Mouse (Mus musculus) CD4-positive helper T cell, adult 2 months (primary cell): Measurements from ENCODE around the gene Lpar2.

Source experiments
- DNase-seq: peaks from one replicate; pipeline ENCODE4 v3.0.0-alpha.2; 2012; ENCODE audit warnings: low read depth, missing footprints, low spot score

The Lpar2 gene

GRCm38 (mm10) chr8:69867696-69868326 is 45.6 kb downstream of the Lpar2 start:
- DNase-seq: no peak

- no peak for DNase-seq
Observed at GRCm38 (mm10) chr8:69870003-69870765, 48.0 kb downstream of the Lpar2 start.

- no peak for DNase-seq
Observed at GRCm38 (mm10) chr8:69870907-69871306, 48.7 kb downstream of the Lpar2 start.

- peak; percentile 52 for DNase-seq
Observed at GRCm38 (mm10) chr8:69874155-69874554, 51.9 kb downstream of the Lpar2 start.

GRCm38 (mm10) chr8:69874654-69875053 is 52.4 kb downstream of the Lpar2 start:
- no peak for DNase-seq

GRCm38 (mm10) chr8:69876097-69876496 is 53.9 kb downstream of the Lpar2 start:
- no peak for DNase-seq

- no peak for DNase-seq
Observed at GRCm38 (mm10) chr8:69876967-69877366, 54.7 kb downstream of the Lpar2 start.

- no peak for DNase-seq
Observed at GRCm38 (mm10) chr8:69877396-69877795, 55.2 kb downstream of the Lpar2 start.

GRCm38 (mm10) chr8:69877992-69878391 is 55.8 kb downstream of the Lpar2 start:
- DNase-seq: no peak

GRCm38 (mm10) chr8:69879678-69880077 is 57.4 kb downstream of the Lpar2 start:
- no peak for DNase-seq
